Mouse (Mus musculus): ENCODE measurements around the gene Rab36.

- TF ChIP-seq CTCF (IDR thresholded peaks at IDR 0.05; ENCODE audit: low read depth, low read length) (no peak), POLR2A (IDR thresholded peaks at IDR 0.05; ENCODE audit: extremely low read depth, insufficient read depth, low read length) (no peak)
Observed at GRCm38 (mm10) chr10:75048711-75049110, 11.9 kb downstream of the Rab36 start.
